Mouse (Mus musculus) ovary, adult 10 weeks (tissue): ENCODE measurements around the gene BC035044. TPM values are rescaled to one million over a fixed set of nuclear protein-coding genes. Genes with fewer than 3 reads are reported as not detected.

ENCODE experiments used
- polyA plus RNA-seq: library from polyadenylated mRNA; stranded (reverse); fragments of 350-450 nt; fragmentation: Illumina TruSeq; extraction: RNeasy Lipid Tissue Mini Kit (QIAGEN cat#74804); gene quantifications from one replicate; pipeline ENCODE4 v1.2.3, GENCODE M21; 2014

BC035044 gene
- 2.9 TPM for polyA plus RNA-seq

DNA sequence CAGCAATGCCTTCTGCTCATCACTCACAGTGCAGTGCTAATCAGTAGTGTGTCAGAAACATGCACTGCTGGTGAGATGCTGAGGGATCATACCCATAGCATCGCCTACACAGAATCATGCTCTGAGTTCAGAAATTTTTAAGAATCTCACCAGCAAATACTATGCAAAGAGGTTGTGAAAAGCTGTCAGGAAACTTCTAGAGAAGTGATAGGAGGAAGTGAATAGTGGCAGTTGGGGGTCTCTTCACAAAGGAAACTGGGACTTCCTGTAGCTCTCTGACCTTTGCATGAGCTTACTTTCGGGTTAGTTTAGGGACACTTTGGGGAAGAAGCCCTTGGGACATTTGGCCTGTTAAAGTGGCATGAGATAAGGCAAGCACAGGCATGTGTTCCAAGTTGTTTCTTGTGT lies at the start of gene BC035044:
TSS of gene BC035044 (minus strand) at position 179 of the 408 bp plus-strand sequence.

DNA sequence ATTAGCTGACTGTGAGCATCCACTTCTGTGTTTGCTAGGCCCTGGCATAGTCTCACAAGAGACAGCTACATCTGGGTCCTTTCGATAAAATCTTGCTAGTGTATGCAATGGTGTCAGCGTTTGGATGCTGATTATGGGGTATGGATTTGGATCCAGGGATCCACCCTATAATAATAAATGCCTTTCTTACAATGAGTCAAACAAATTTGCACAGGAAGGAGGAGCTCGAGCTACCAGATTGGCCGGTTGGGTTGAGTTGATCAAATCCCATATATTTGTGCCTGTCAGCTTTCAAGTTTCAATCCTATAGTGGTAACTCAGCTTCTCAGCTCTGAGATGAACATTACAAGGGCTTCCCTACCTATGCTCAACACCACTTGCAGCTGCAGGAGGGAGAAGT lies 43.2 kb upstream of the BC035044 start, which contains the start of gene Clec2g:
TSS of gene Clec2g (plus strand) at position 301 of the 400 bp plus-strand sequence.

DNA sequence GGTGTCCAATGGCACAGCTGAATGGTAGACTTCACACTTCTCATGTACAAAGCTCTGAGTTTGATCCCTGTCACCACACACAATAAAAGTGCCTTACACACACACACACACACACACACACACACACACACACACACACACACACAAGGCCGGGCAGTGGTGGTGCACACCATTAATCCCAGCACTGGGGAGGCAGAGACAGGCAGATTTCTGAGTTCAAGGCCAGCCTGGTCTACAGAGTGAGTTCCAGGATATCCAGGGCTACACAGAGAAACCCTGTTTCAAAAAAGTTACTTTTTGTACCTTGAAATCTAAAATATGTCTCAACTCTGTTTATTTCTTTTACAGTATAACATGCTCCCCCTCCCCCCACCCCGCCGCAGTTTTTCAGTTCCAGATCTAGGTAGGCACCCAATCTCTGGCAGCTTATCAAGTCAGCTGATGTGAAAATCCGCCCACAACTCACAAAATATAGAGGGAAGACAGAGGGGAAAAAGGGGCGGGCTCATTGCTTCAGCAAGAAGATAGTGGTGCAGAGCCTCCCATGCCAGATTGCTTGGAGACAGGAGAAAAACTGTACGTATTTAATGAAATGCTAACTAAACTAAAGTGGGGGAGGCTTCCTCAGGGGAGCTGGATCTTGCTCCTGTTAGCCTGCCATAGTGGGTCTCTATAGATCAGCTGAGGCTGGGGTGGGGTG lies 3.7 kb downstream of the BC035044 start, which contains the start of gene Clec2i:
TSS of gene Clec2i (plus strand) at position 498 of the 700 bp plus-strand sequence.

DNA sequence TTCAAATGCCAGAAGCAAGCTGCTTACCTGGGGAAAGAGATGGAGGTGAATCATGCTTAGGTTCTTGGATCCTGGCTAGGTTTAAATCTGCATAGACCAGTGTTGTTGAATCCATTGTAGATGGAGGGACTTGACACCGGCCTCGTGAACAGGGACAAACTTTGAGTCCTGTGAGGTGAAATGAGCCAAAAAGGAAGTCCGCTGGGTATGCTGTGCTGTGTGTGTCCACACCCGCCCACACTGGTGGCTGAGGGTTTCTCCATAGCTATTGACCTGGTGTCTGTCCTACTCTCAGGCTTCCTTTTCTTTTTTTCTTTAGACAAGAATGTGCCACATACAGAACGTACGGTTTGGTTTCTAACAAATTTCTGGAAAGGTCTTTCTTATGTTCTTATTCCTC lies 64.8 kb downstream of the BC035044 start, which contains the start of the genes Gm44511 and Klrb1b:
TSS of gene Gm44511 (minus strand) at position 184 of the 400 bp plus-strand sequence.
TSS of gene Klrb1b (minus strand) at position 200 of the 400 bp plus-strand sequence.

Other genes starting within 250 kb of the BC035044 start
- not detected for gene Clec2h, start 228.7 kb downstream of the BC035044 start, polyA plus RNA-seq
- gene Klrb1, start 168.1 kb downstream of the BC035044 start, polyA plus RNA-seq, result not detected
- gene Klrb1c, start 101.9 kb downstream of the BC035044 start, polyA plus RNA-seq, result 0.57 TPM
- 0.91 TPM for gene Gm44511, start 64.8 kb downstream of the BC035044 start, polyA plus RNA-seq
- gene Klrb1b, start 64.8 kb downstream of the BC035044 start, polyA plus RNA-seq, result 1.4 TPM
- 1.7 TPM for gene Clec2i, start 3.5 kb downstream of the BC035044 start, polyA plus RNA-seq
- gene Clec2g, start 43.3 kb upstream of the BC035044 start, polyA plus RNA-seq, result not detected
- 1.6 TPM for gene Klrb1f, start 154.8 kb upstream of the BC035044 start, polyA plus RNA-seq
- gene Clec2e, start 209.8 kb upstream of the BC035044 start, polyA plus RNA-seq, result 0.86 TPM